Mouse (Mus musculus) gonadal fat pad, adult 2 months (tissue): Measurements from ENCODE around the gene Mid1. TPM values are rescaled to one million over a fixed set of nuclear protein-coding genes. Genes with fewer than 3 reads are reported as not detected.
"Not testable (repeated sequence)": the region's sequence is repeated elsewhere in the genome, so short reads cannot be mapped to it uniquely, and the experiment has no call there.

Experiments
- DNase-seq: peaks from one replicate; pipeline ENCODE4 v3.0.0-alpha.2; 2012; ENCODE audit warnings: low read depth
- polyA plus RNA-seq: library from polyadenylated mRNA; depleted of rRNA; stranded (reverse); fragments of >200 nt; gene quantifications from 2 replicates; pipeline ENCODE4 v1.2.3, GENCODE M21; 2012

The Mid1 gene
- polyA plus RNA-seq, 1 experiment, result 3.8 TPM

DNA sequence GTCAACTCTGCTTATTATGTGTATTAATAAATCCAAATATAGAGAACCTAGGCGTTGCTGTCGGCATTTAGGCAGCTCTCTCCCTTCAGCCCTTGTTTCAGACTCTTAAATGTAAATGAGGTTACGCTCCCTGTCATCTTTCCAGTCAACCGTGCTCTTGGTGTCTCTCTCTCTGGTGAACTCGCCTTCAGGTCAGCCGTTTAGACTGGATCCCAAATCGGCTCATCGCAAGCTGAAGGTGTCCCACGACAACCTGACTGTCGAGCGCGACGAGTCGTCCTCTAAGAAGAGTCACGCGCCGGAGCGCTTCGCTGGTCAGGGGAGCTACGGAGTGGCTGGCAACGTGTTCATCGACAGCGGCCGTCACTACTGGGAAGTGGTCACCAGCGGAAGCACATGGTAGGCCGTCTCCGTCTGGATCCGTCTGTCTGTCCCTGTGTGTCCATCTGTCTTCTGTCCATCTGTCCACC is 302.4 kb downstream of the Mid1 start:
- DNase-seq, result not testable (repeated sequence)

- not testable (repeated sequence) for DNase-seq
Measured at GRCm38 (mm10) chrX:169988571-169989218, 303.7 kb downstream of the Mid1 start.

- DNase-seq, result not testable (repeated sequence)
Measured at GRCm38 (mm10) chrX:169989219-169989595, 304.2 kb downstream of the Mid1 start.

GRCm38 (mm10) chrX:169989691-169990631 is 305.0 kb downstream of the Mid1 start:
- peak; percentile 45 for DNase-seq

DNA sequence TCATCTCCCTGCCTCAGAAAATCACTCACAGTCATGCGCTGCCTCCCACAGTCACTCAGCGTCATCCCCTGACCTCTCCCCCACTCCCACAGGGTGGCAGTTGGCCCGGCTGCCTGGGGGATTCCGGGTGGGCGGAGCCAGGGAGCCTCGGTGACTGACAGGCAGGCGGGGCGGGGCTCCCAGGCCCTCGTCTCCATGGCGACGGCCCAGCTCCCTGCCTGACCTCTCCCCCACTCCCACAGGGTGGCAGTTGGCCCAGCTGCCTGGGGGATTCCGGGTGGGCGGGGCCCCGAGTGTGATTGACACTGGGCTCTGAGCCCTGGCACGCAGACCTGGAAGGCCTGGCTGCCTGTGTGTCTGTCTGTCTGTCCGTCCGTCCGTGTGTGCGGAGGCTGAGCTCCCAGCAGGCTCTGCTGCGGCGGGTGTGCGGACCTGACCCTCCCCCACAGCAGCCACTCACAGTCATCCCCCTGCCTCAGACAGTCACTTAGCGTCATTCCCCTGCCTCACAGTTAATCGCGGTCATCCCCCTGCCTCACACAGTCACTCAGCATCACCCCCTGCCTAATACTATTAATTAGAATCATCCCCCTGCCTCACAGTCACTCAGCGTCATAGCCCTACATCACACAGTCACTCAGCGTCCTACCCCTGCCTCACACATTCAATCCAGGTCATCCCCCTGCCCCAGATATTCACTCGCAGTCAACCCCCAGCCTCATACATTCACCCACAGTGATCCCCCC is 306.3 kb downstream of the Mid1 start:
- DNase-seq, result peak; percentile 100

GRCm38 (mm10) chrX:169992086-169992930 is 307.3 kb downstream of the Mid1 start:
- DNase-seq, result peak; percentile 23

GRCm38 (mm10) chrX:169992951-169993547 is 308.1 kb downstream of the Mid1 start:
- peak; percentile 23 for DNase-seq

DNA sequence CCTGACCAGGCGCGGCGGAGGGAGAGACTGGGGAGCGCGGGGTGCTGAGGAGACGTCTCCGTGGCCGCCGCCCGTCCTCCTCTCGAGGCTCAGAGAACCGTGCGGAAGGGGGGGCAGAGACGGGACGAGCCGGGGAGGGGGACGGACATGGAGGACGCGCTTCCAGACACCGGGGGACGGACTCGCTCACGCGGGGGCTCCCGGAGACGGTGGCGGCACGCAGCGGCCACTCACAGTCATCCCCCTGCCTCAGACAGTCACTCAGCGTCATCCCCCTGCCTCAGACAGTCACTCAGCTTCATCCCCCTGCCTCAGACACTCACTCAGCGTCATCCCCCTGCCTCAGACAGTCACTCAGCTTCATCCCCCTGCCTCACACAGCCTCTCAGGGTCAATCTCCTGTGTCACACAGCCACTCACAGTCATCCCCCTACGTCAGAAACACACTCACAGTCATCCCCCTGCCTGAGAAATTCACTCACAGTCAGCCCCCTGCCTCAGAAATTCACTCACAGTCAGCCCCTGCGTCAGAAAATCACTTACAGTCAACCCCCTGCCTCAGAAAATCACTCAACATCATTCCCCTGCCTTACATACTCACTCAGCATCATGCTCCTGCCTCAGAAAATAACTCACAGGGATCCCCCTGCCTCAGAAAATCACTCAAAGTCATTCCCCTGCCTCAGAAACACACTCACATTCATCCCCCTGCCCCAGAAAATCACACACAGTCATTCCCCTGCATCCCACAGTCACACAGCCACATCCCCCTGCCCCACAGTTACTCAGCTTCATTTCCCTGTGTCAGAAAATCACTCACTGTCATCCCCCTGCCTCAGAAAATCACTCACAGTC is 309.2 kb downstream of the Mid1 start:
- not testable (repeated sequence) for DNase-seq

GRCm38 (mm10) chrX:169994866-169995711 is 310.1 kb downstream of the Mid1 start:
- not testable (repeated sequence) for DNase-seq

GRCm38 (mm10) chrX:169995909-169996521 is 311.0 kb downstream of the Mid1 start:
- not testable (repeated sequence) for DNase-seq

GRCm38 (mm10) chrX:169996926-169997325 is 311.9 kb downstream of the Mid1 start:
- DNase-seq, result not testable (repeated sequence)

- not testable (repeated sequence) for DNase-seq
Measured at GRCm38 (mm10) chrX:169997456-169997853, 312.5 kb downstream of the Mid1 start.

DNA sequence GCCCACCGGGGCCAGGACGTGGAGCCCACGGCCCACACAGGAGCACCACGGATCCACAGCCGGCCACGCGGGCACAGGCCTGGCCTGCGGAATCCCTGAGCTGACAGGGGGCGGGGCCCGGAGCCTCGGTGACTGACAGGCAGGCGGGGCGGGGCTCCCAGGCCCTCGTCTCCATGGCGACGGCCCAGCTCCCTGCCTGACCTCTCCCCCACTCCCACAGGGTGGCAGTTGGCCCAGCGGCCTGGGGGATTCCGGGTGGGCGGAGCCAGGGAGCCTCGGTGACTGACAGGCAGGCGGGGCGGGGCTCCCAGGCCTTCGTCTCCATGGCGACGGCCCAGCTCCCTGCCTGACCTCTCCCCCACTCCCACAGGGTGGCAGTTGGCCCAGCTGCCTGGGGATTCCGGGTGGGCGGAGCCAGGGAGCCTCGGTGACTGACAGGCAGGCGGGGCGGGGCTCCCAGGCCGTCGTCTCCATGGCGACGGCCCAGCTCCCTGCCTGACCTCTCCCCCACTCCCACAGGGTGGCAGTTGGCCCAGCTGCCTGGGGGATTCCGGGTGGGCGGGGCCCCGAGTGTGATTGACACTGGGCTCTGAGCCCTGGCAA is 313.0 kb downstream of the Mid1 start:
- peak; percentile 100 for DNase-seq

GRCm38 (mm10) chrX:169998559-169999219 is 313.7 kb downstream of the Mid1 start:
- not testable (repeated sequence) for DNase-seq

DNA sequence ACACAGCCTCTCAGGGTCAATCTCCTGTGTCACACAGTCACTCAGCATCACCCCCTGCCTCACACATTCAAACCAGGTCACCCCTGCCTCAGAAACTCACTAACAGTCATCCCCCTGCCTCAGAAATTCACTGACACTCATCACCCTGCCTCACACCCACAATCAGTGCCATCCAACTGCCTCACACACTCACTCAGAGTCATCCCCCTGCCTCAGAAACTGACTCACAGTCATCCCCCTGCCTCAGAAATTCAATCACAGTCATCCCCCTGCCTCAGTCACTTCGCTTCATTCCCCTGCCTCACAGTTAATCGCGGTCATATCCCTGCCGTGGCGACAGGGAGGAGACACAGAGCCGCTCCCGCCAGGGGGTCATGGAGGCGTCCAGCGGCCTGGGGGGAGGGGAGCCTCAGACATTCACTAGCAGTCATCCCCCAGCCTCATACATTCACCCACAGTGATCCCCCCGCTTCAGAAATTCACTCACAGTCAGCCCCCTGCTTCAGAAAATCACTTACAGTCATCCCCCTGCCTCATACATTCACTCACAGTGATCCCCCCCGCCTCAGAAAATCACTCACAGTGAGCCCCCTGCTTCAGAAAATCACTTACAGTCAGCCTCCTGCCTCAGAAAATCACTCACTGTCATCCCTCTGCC is 314.4 kb downstream of the Mid1 start:
- DNase-seq, result not testable (repeated sequence)

DNA sequence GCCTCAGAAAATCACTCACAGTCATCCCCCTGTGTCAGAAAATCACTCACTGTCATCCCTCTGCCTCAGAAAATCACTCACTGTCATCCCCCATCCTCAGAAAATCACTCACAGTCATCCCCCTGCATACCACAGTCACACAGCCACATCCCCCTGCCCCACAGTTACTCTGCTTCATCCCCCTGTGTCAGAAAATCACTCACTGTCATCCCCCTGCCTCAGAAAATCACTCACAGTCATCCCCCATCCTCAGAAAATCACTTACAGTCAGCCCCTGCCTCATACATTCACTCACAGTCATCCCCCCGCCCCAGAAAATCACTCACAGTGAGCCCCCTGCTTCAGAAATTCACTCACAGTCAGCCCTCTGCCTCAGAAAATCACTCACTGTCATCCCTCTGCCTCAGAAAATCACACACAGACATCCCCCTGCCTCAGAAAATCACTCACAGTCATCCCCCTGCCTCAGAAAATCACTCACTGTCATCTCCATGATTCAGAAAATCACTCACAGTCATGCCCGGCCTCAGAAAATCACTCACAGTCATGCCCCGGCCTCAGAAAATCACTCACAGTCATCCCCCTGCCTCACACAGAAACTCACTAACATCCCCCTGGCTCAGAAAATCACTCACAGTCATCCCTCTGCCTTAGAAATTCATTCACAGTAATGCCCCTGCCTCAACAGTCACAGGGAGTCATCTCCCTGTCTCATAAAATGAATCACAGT is 315.1 kb downstream of the Mid1 start:
- not testable (repeated sequence) for DNase-seq
